Mouse (Mus musculus): Measurements from ENCODE around the gene Zfp128. TPM values are rescaled to one million over a fixed set of nuclear protein-coding genes. Genes with fewer than 3 reads are reported as not detected.

Zfp128 gene
- total RNA-seq (2023), result 1.9 to 3.0 TPM (median 2.3 TPM) in 4 replicates

GRCm38 (mm10) chr7:12880911-12881660 is at the start of gene Zfp128:
Gene Zfp128, plus strand, starts transcription at chr7:12881177.

GRCm38 (mm10) chr7:12834162-12835120 is 46.5 kb upstream of the Zfp128 start, which contains the start of gene Zfp110:
Gene Zfp110, plus strand, starts transcription at chr7:12834761.

GRCm38 (mm10) chr7:12897655-12898410 is 16.9 kb downstream of the Zfp128 start, which contains the start of gene Zscan22:
Gene Zscan22, plus strand, starts transcription at chr7:12897815.

GRCm38 (mm10) chr7:12921705-12922465 is 40.9 kb downstream of the Zfp128 start, which contains the start of gene Rps5:
Gene Rps5, plus strand, starts transcription at chr7:12922290.

GRCm38 (mm10) chr7:12927191-12927680 is 46.3 kb downstream of the Zfp128 start, which contains the start of gene Rnf225:
Gene Rnf225, plus strand, starts transcription at chr7:12927416.

Other genes starting within 250 kb of the Zfp128 start
- not detected in 4 replicates for gene Vmn2r54, start 240.9 kb upstream of the Zfp128 start, total RNA-seq (2023)
- not detected in 4 replicates for gene Vmn2r55, start 196.2 kb upstream of the Zfp128 start, total RNA-seq (2023)
- not detected in 4 replicates for gene Vmn2r56, start 146.2 kb upstream of the Zfp128 start, total RNA-seq (2023)
- gene Zscan18, start 77.5 kb upstream of the Zfp128 start, total RNA-seq (2023), result 31.2 to 41.3 TPM (median 34.6 TPM) in 4 replicates
- gene Zfp329, start 62.3 kb upstream of the Zfp128 start, total RNA-seq (2023), result 7.0 to 10.2 TPM (median 9.4 TPM) in 4 replicates
- 112 to 125 TPM (median 118 TPM) in 4 replicates for gene Zfp110, start 46.4 kb upstream of the Zfp128 start, total RNA-seq (2023)
- gene Zscan22, start 16.6 kb downstream of the Zfp128 start, total RNA-seq (2023), result 12.8 to 15.4 TPM (median 13.6 TPM) in 4 replicates
- 2,155 to 2,273 TPM (median 2,193 TPM) in 4 replicates for gene Rps5, start 41.1 kb downstream of the Zfp128 start, total RNA-seq (2023)
- 1.2 to 1.7 TPM (median 1.3 TPM) in 4 replicates for gene Rnf225, start 46.2 kb downstream of the Zfp128 start, total RNA-seq (2023)
- gene Zfp324, start 84.7 kb downstream of the Zfp128 start, total RNA-seq (2023), result 2.9 to 6.0 TPM (median 3.5 TPM) in 4 replicates
- 8.7 to 10.7 TPM (median 9.6 TPM) in 4 replicates for gene Zfp446, start 96.7 kb downstream of the Zfp128 start, total RNA-seq (2023)
- gene Slc27a5, start 117.0 kb downstream of the Zfp128 start, total RNA-seq (2023), result not detected in 4 replicates
- gene Trim28, start 117.9 kb downstream of the Zfp128 start, total RNA-seq (2023), result 351 to 392 TPM (median 373 TPM) in 4 replicates
- gene Zbtb45, start 128.9 kb downstream of the Zfp128 start, total RNA-seq (2023), result 3.9 to 9.9 TPM (median 5.9 TPM) in 4 replicates
- gene Chmp2a, start 153.6 kb downstream of the Zfp128 start, total RNA-seq (2023), result 88.1 to 101 TPM (median 92.6 TPM) in 4 replicates
- gene Ube2m, start 157.1 kb downstream of the Zfp128 start, total RNA-seq (2023), result 76.5 to 89.6 TPM (median 83.2 TPM) in 4 replicates
- 0.45 to 0.75 TPM (median 0.56 TPM) in 4 replicates for gene Mzf1, start 173.6 kb downstream of the Zfp128 start, total RNA-seq (2023)
- not detected in 4 replicates for gene Vmn1r85, start 214.0 kb downstream of the Zfp128 start, total RNA-seq (2023)
- not detected in 4 replicates for gene Vmn1r86, start 238.7 kb downstream of the Zfp128 start, total RNA-seq (2023)